In the genomic region with DNA sequence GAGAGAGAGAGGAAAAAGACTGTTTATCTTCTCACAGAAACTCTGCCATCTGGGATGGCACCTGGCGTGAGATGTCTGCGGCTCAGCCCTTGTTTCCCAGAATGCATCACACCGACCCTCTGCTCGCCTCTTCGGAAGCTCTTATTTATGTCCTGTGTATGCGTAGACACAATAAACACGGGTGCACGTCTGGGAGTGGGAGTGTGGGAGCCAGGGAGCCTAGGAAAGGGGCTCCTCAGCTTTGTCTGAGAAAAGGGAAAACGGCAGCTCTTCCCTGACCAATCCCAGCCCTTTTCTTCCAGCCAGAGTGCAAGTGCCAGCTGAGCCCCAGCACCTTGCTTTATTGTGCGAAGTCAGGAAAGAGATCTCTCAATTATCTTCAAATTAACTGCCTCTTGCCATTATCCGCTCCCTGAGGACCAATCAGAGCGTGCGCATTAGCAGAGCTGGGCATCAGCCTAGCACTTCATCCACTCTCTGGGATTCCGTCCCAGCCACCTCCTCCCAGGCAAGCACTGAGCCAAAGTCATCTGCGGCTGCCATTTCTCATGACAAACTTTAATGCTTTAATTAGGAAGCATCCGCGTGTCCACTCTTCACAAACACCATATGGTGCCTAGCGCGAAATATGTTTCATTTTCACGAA, we compare ENCODE assay signal across 8 mouse cellular contexts.
DNase-seq lines count a peak whose midpoint lies in the region; ATAC-seq and TF ChIP-seq lines count a peak whose summit lies in the region.

No protein-coding gene starts in this region.

- TF ChIP-seq CTCF in brain, embryonic 14.5 days (IDR thresholded peaks at IDR 0.05; ENCODE audit: borderline replicate concordance, extremely low read depth, insufficient read depth, insufficient read length), result no peak

- in situ Hi-C loops in ES-E14 (cut with MboI; ENCODE audit: low sequenced_read_pairs in 2 of 2, unreplicated experiment in 2 of 2), result no loop called here

- no peaks in the 10 kb centered on the region for H3K27me3 ChIP-seq in forebrain, embryonic 15.5 days
- H3K27me3 ChIP-seq in hindbrain, embryonic 16.5 days (replicated peaks; ENCODE audit: control insufficient read depth, insufficient read depth, low read length), result no peaks in the 10 kb centered on the region
- H3K27me3 ChIP-seq in liver, embryonic 13.5 days, result 0 out of 2 replicates have a peak, but pooled peaks cover 4% of the 10 kb centered on the region

- H3K9ac ChIP-seq in ES-E14 (ENCODE audit: insufficient read depth, low read depth, low read length, poor library complexity, severe bottlenecking), result peak overlapping the region; percentile 48
- 0 out of 2 replicates have a peak overlapping the region, but pooled peaks have one; percentile 27 for H3K9ac ChIP-seq in forebrain, embryonic 15.5 days (replicated peaks)
- peak overlapping the region; percentile 54 for H3K9ac ChIP-seq in hindbrain, embryonic 16.5 days (ENCODE audit: low read depth, low read length)
- H3K9ac ChIP-seq in liver, embryonic 13.5 days, result no peak overlapping the region

- DNase-seq in ES-E14 (ENCODE audit: low read depth, low spot score), result no peak
- peak; percentile 96 for DNase-seq in brain, embryonic 14.5 days (ENCODE audit: low read depth)
- no peak for DNase-seq in liver, embryonic 13.5 days
- peak; percentile 66 for DNase-seq in right cerebral cortex, postnatal 25 days
- DNase-seq in spleen, adult 18-20 months, result no peak
- DNase-seq in spleen, postnatal 10 days (ENCODE audit: low spot score in 2 of 2), result no peak

- 10% methylated on average over 20 of the region's 20 CpGs for WGBS in forebrain, embryonic 15.5 days
- 16% methylated on average over 20 of the region's 20 CpGs for WGBS in hindbrain, embryonic 16.5 days
- 54% methylated on average over 20 of the region's 20 CpGs for WGBS in liver, embryonic 13.5 days (ENCODE audit: insufficient replicate concordance)

- peak overlapping the region; percentile 25 to 27; a peak in 2 of 4 replicates for H3K4me3 ChIP-seq in ES-E14 (ENCODE audit: insufficient read depth in 1 of 2, low read depth in 1 of 2, low read length in 2 of 2, poor library complexity in 1 of 2, severe bottlenecking in 1 of 2)
- peak overlapping the region; percentile 31 for H3K4me3 ChIP-seq in forebrain, embryonic 15.5 days
- H3K4me3 ChIP-seq in hindbrain, embryonic 16.5 days (ENCODE audit: low read length), result peak overlapping the region; percentile 34
- H3K4me3 ChIP-seq in liver, embryonic 13.5 days (replicated peaks), result no peak overlapping the region

- peak; percentile 92 for ATAC-seq in forebrain, embryonic 15.5 days (replicated peaks)
- peak; percentile 89 for ATAC-seq in hindbrain, embryonic 16.5 days
- ATAC-seq in liver, embryonic 13.5 days (ENCODE audit: low read depth), result no peak

- TF ChIP-seq POLR2A in brain, embryonic 14.5 days (IDR thresholded peaks at IDR 0.05; ENCODE audit: borderline replicate concordance, extremely low read depth, insufficient read depth, insufficient read length, poor library complexity, severe bottlenecking), result no peak

- no peak overlapping the region for H3K27ac ChIP-seq in ES-E14 (ENCODE audit: insufficient read depth, low read depth, low read length, poor library complexity, severe bottlenecking)
- H3K27ac ChIP-seq in forebrain, embryonic 15.5 days (replicated peaks), result peak overlapping the region; percentile 92
- H3K27ac ChIP-seq in hindbrain, embryonic 16.5 days (ENCODE audit: low read depth, low read length), result peak overlapping the region; percentile 58
- H3K27ac ChIP-seq in liver, embryonic 13.5 days, result no peak overlapping the region

- H3K4me2 ChIP-seq in forebrain, embryonic 15.5 days (replicated peaks), result peak overlapping the region; percentile 49
- H3K4me2 ChIP-seq in hindbrain, embryonic 16.5 days (ENCODE audit: low read length), result peak overlapping the region; percentile 62
- 0 out of 2 replicates have a peak overlapping the region, but pooled peaks have one; percentile 23 for H3K4me2 ChIP-seq in liver, embryonic 13.5 days

- no peaks in the 10 kb centered on the region for H3K36me3 ChIP-seq in ES-E14 (ENCODE audit: control insufficient read depth, insufficient read depth, low read length, poor library complexity, severe bottlenecking)
- H3K36me3 ChIP-seq in forebrain, embryonic 15.5 days, result no peaks in the 10 kb centered on the region
- no peaks in the 10 kb centered on the region for H3K36me3 ChIP-seq in hindbrain, embryonic 16.5 days (ENCODE audit: control insufficient read depth, insufficient read depth, low read length)
- no peaks in the 10 kb centered on the region for H3K36me3 ChIP-seq in liver, embryonic 13.5 days

- no peaks in the 10 kb centered on the region for H3K9me3 ChIP-seq in ES-E14 (ENCODE audit: control insufficient read depth, insufficient read depth, low read depth, low read length)
- no peaks in the 10 kb centered on the region for H3K9me3 ChIP-seq in forebrain, embryonic 15.5 days
- no peaks in the 10 kb centered on the region for H3K9me3 ChIP-seq in hindbrain, embryonic 16.5 days (ENCODE audit: control insufficient read depth, low read length)
- H3K9me3 ChIP-seq in liver, embryonic 13.5 days (replicated peaks), result no peaks in the 10 kb centered on the region

- peaks cover 0 to 5% of the 10 kb centered on the region in 2 experiments; a peak in 1 of 4 replicates for H3K4me1 ChIP-seq in ES-E14 (ENCODE audit: control insufficient read depth in 2 of 2, insufficient read depth in 2 of 2, low read length in 2 of 2, poor library complexity in 1 of 2)
- peaks cover 40% of the 10 kb centered on the region for H3K4me1 ChIP-seq in forebrain, embryonic 15.5 days
- peaks cover 16% of the 10 kb centered on the region for H3K4me1 ChIP-seq in hindbrain, embryonic 16.5 days (ENCODE audit: control insufficient read depth, insufficient read depth, low read depth, low read length)
- no peaks in the 10 kb centered on the region for H3K4me1 ChIP-seq in liver, embryonic 13.5 days (replicated peaks)

TF ChIP-seq in ES-E14, 5 proteins besides CTCF, POLR2A, EP300 and RAD21:
- TF ChIP-seq ZC3H11A (IDR thresholded peaks at IDR 0.05; ENCODE audit: borderline replicate concordance, low read depth, low read length) (no peak), ZNF384 (IDR thresholded peaks at IDR 0.05; ENCODE audit: low read depth, low read length) (no peak), HCFC1 (IDR thresholded peaks at IDR 0.05; ENCODE audit: borderline replicate concordance, insufficient read depth, low read length) (no peak), CHD2 (IDR thresholded peaks at IDR 0.05; ENCODE audit: low read depth, low read length) (no peak), MAFK (IDR thresholded peaks at IDR 0.05; ENCODE audit: insufficient read depth, low read depth, low read length) (no peak)
TF ChIP-seq in ES-E14: peak in this region for 0.

Comparison
In these comparisons a context has a peak if more than half of its experiments do, and no peak if none do; other contexts are left out.
1. DNase-seq: peak in brain, embryonic 14.5 days (single experiment) and right cerebral cortex, postnatal 25 days (single experiment); none in ES-E14 (single experiment), liver, embryonic 13.5 days (single experiment), spleen, adult 18-20 months (0 of 2) and spleen, postnatal 10 days (0 of 2).
2. H3K27ac ChIP-seq: peak in forebrain, embryonic 15.5 days (single experiment) and hindbrain, embryonic 16.5 days (single experiment); none in ES-E14 (single experiment) and liver, embryonic 13.5 days (single experiment).
3. Peak in every context shown above with its lines, with median percentiles within 50 percentile points of each other: H3K4me2 ChIP-seq.